Mouse (Mus musculus) cerebellum, adult 2 months (tissue): ENCODE results near the gene Tgfb3.

Experiments used
- CTCF ChIP-seq: fragments of 200-500 bp; IDR thresholded peaks from 2 replicates; pipeline ENCODE4 v1.5.1; 2011; ENCODE audit warnings: low read depth, mild to moderate bottlenecking, control low read depth, low read length, moderate library complexity, borderline replicate concordance; ENCODE audit not compliant: insufficient read depth
- POLR2A ChIP-seq: fragments of 200-500 bp; IDR thresholded peaks from 2 replicates; pipeline ENCODE4 v1.6.1; 2011; ENCODE audit warnings: low read length, control low read depth, borderline replicate concordance; ENCODE audit not compliant: insufficient read depth

DNA sequence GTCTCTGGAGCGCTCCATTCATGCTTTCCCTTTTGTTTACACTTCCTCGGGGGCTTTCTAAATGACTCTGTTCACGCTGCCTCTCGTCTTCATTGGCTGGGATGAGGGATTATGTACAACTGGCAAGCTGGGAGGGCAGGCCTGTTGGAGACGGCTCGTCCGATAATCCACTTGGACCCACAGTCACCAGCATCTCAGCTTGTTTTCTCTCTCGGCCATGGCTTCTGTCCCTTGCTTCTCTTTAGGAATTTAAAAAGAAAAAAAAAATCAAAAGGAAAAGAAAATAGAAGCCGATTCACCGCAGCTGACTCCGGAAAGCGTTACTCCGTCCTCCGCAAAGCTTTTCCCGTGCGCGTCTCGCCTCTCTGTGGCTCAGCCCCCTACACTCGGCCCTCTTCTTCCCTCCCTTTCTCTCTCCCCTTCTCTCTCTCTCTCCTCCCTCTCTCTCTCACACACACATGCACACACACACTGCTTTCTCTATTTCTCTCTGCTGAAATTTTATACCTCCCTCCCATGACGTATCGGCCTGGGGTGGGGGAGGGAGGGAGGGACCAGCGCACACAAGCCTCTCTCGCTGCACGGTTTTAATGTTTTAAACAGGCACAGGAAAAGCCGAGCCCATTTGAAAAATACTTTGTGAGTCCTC is at the start of gene Tgfb3:
- TF ChIP-seq POLR2A: peak; percentile 49; the same call in 1 of the 2 replicates
- TF ChIP-seq CTCF: no peak
